In genomic region chr13:76055391-76056232, GRCm38 (mm10) we compare ENCODE assay signal across 8 mouse cellular contexts. TPM values are rescaled to one million over a fixed set of nuclear protein-coding genes. Genes with fewer than 3 reads are reported as not detected.
DNase-seq lines count a peak whose midpoint lies in the region; ATAC-seq lines count a peak whose summit lies in the region.

No protein-coding gene starts in this region.

- H3K27ac ChIP-seq in forebrain, embryonic 12.5 days = no peak overlapping the region
- H3K27ac ChIP-seq in hindbrain, embryonic 13.5 days = peak overlapping the region; percentile 70

- H3K9ac ChIP-seq in forebrain, embryonic 12.5 days = peak overlapping the region; percentile 54
- H3K9ac ChIP-seq in hindbrain, embryonic 13.5 days = peak overlapping the region; percentile 76

- peaks cover 16% of the 10 kb centered on the region for H3K4me1 ChIP-seq in forebrain, embryonic 12.5 days
- peaks cover 17% of the 10 kb centered on the region for H3K4me1 ChIP-seq in hindbrain, embryonic 13.5 days (replicated peaks)

- H3K9me3 ChIP-seq in forebrain, embryonic 12.5 days = no peaks in the 10 kb centered on the region
- H3K9me3 ChIP-seq in hindbrain, embryonic 13.5 days = no peaks in the 10 kb centered on the region

- peak overlapping the region; percentile 97 for H3K4me2 ChIP-seq in forebrain, embryonic 12.5 days
- peak overlapping the region; percentile 99 for H3K4me2 ChIP-seq in hindbrain, embryonic 13.5 days

- peak overlapping the region; percentile 51 for H3K4me3 ChIP-seq in forebrain, embryonic 12.5 days (replicated peaks)
- H3K4me3 ChIP-seq in hindbrain, embryonic 13.5 days = peak overlapping the region; percentile 61

- peaks cover 52% of the 10 kb centered on the region for H3K27me3 ChIP-seq in forebrain, embryonic 12.5 days
- H3K27me3 ChIP-seq in hindbrain, embryonic 13.5 days = peaks cover 55% of the 10 kb centered on the region

- under 1% methylated on average over 54 of the region's 59 CpGs for WGBS in forebrain, embryonic 12.5 days
- WGBS in hindbrain, embryonic 13.5 days = under 1% methylated on average over 59 of the region's 59 CpGs

- peak; percentile 43 for DNase-seq in ES-CJ7 (ENCODE audit: low read depth, low spot score)
- peak; percentile 76 for DNase-seq in c-Kit-positive CD71-positive TER-119-negative erythroid progenitor cells, embryonic 14.5 days (ENCODE audit: low read depth)
- peak; percentile 15 to 40 for DNase-seq in layer of hippocampus, postnatal 25 days (ENCODE audit: extremely low spot score in 1 of 2, low spot score in 1 of 2)
- peak; percentile 4 for DNase-seq in lung, postnatal 10 days
- peak; percentile 17 for DNase-seq in retina, postnatal 7 days (ENCODE audit: low read depth, low spot score)
- no peak for DNase-seq in MN1 (ENCODE audit: low spot score)

- ATAC-seq in forebrain, embryonic 12.5 days (ENCODE audit: low FRiP score) = peak; percentile 68
- ATAC-seq in hindbrain, embryonic 13.5 days (ENCODE audit: low FRiP score) = peak; percentile 68

- H3K36me3 ChIP-seq in forebrain, embryonic 12.5 days (replicated peaks) = no peaks in the 10 kb centered on the region
- no peaks in the 10 kb centered on the region for H3K36me3 ChIP-seq in hindbrain, embryonic 13.5 days

RNA-seq across cellular contexts. Expression of gene Gpr150, which starts 1.2 kb away (rescaled TPM):
- 0.47 and 0.49 TPM in 2 replicates for polyA plus RNA-seq in forebrain, embryonic 12.5 days (2016; fragmentation: Nextera tagmentation; extraction: Ambion mirVana)
- polyA plus RNA-seq in hindbrain, embryonic 13.5 days (2015; fragmentation: Nextera tagmentation; extraction: Ambion mirVana) = 1.8 and 1.9 TPM in 2 replicates
- total RNA-seq in layer of hippocampus, postnatal 25 days (2021) = 1 to 10 TPM; 1.7 to 1.9 TPM

RNA-seq across cellular contexts. Expression of gene Rfesd, which starts 37.1 kb away (rescaled TPM):
- 18.2 and 22.3 TPM in 2 replicates for polyA plus RNA-seq in forebrain, embryonic 12.5 days (2016; fragmentation: Nextera tagmentation; extraction: Ambion mirVana)
- polyA plus RNA-seq in hindbrain, embryonic 13.5 days (2015; fragmentation: Nextera tagmentation; extraction: Ambion mirVana) = 18.5 and 18.7 TPM in 2 replicates
- total RNA-seq in layer of hippocampus, postnatal 25 days (2021) = 10 to 100 TPM; 17.0 TPM

RNA-seq across cellular contexts. Expression of gene Arsk, which starts 42.8 kb away (rescaled TPM):
- 5.5 and 5.8 TPM in 2 replicates for polyA plus RNA-seq in forebrain, embryonic 12.5 days (2016; fragmentation: Nextera tagmentation; extraction: Ambion mirVana)
- polyA plus RNA-seq in hindbrain, embryonic 13.5 days (2015; fragmentation: Nextera tagmentation; extraction: Ambion mirVana) = 4.1 and 4.7 TPM in 2 replicates
- 1 to 10 TPM; 5.3 to 5.7 TPM for total RNA-seq in layer of hippocampus, postnatal 25 days (2021)

RNA-seq across cellular contexts. Expression of gene Ttc37, which starts 42.9 kb away (rescaled TPM):
- polyA plus RNA-seq in forebrain, embryonic 12.5 days (2016; fragmentation: Nextera tagmentation; extraction: Ambion mirVana) = 16.9 and 17.2 TPM in 2 replicates
- polyA plus RNA-seq in hindbrain, embryonic 13.5 days (2015; fragmentation: Nextera tagmentation; extraction: Ambion mirVana) = 9.0 and 10.0 TPM in 2 replicates
- total RNA-seq in layer of hippocampus, postnatal 25 days (2021) = 10 to 100 TPM; 19.2 to 21.3 TPM
